Mouse (Mus musculus): ENCODE results near the gene Cux2. TPM values are rescaled to one million over a fixed set of nuclear protein-coding genes. Genes with fewer than 3 reads are reported as not detected.

Cux2 gene
- polyA plus RNA-seq, 1 experiment from 2014 or later: 3.0 TPM

GRCm38 (mm10) chr5:122017778-122018177 lies 32.1 kb downstream of the Cux2 start:
- 37% methylated on average over 9 of the region's 9 CpGs for WGBS
- Histone ChIP-seq H3K4me2 (ENCODE audit: low read depth, low read length) (no peak overlapping the region), H3K4me3 (ENCODE audit: low read depth, low read length) (no peak overlapping the region), H3K36me3 (ENCODE audit: control insufficient read depth, insufficient read depth, low read length) (no peaks in the 10 kb centered on the region), H3K9ac (ENCODE audit: low read depth, low read length) (no peak overlapping the region), H3K9me3 (ENCODE audit: control insufficient read depth, low read length) (peaks cover 8% of the 10 kb centered on the region), H3K4me1 (ENCODE audit: control insufficient read depth, insufficient read depth, low read length) (no peaks in the 10 kb centered on the region), H3K27me3 (replicated peaks; ENCODE audit: control insufficient read depth, insufficient read depth, low read length) (no peaks in the 10 kb centered on the region), H3K27ac (replicated peaks; ENCODE audit: low read depth, low read length) (no peak overlapping the region)
- no peak for ATAC-seq (ENCODE audit: low read depth)
- DNase-seq (ENCODE audit: low spot score): no peak

- H3K27ac ChIP-seq (replicated peaks; ENCODE audit: low read depth, low read length): no peak overlapping the region
Observed at GRCm38 (mm10) chr5:122017269-122017668, 32.6 kb downstream of the Cux2 start.

GRCm38 (mm10) chr5:122016744-122017143 lies 33.2 kb downstream of the Cux2 start:
- H3K27ac ChIP-seq (replicated peaks; ENCODE audit: low read depth, low read length): no peak overlapping the region
- ATAC-seq (ENCODE audit: low read depth) (no peak), DNase-seq (ENCODE audit: low spot score) (no peak)
- no peak overlapping the region for H3K9ac ChIP-seq (ENCODE audit: low read depth, low read length)
- H3K4me1 ChIP-seq (ENCODE audit: control insufficient read depth, insufficient read depth, low read length): no peaks in the 10 kb centered on the region
- H3K27me3 ChIP-seq (replicated peaks; ENCODE audit: control insufficient read depth, insufficient read depth, low read length): no peaks in the 10 kb centered on the region
- no peak overlapping the region for H3K4me2 ChIP-seq (ENCODE audit: low read depth, low read length)
- H3K4me3 ChIP-seq (ENCODE audit: low read depth, low read length): no peak overlapping the region
- H3K9me3 ChIP-seq (ENCODE audit: control insufficient read depth, low read length): no peaks in the 10 kb centered on the region
- whole genome bisulfite sequencing: 80% methylated on average over 6 of the region's 6 CpGs
- no peaks in the 10 kb centered on the region for H3K36me3 ChIP-seq (ENCODE audit: control insufficient read depth, insufficient read depth, low read length)

More at GRCm38 (mm10) chr5:122017269-122017668, 32.6 kb downstream of the Cux2 start:
- Histone ChIP-seq H3K36me3 (ENCODE audit: control insufficient read depth, insufficient read depth, low read length) (no peaks in the 10 kb centered on the region), H3K4me2 (ENCODE audit: low read depth, low read length) (no peak overlapping the region), H3K9me3 (ENCODE audit: control insufficient read depth, low read length) (peaks cover 4% of the 10 kb centered on the region), H3K9ac (ENCODE audit: low read depth, low read length) (no peak overlapping the region), H3K4me1 (ENCODE audit: control insufficient read depth, insufficient read depth, low read length) (no peaks in the 10 kb centered on the region), H3K27me3 (replicated peaks; ENCODE audit: control insufficient read depth, insufficient read depth, low read length) (no peaks in the 10 kb centered on the region), H3K4me3 (ENCODE audit: low read depth, low read length) (no peak overlapping the region)
- DNase-seq (ENCODE audit: low spot score) (no peak), ATAC-seq (ENCODE audit: low read depth) (no peak)
- 46% methylated on average over 13 of the region's 13 CpGs for WGBS

- WGBS: 62% methylated on average over 17 of the region's 17 CpGs
- Histone ChIP-seq H3K27me3 (replicated peaks; ENCODE audit: control insufficient read depth, insufficient read depth, low read length) (no peaks in the 10 kb centered on the region), H3K4me3 (ENCODE audit: low read depth, low read length) (no peak overlapping the region), H3K36me3 (ENCODE audit: control insufficient read depth, insufficient read depth, low read length) (no peaks in the 10 kb centered on the region), H3K9ac (ENCODE audit: low read depth, low read length) (no peak overlapping the region), H3K4me1 (ENCODE audit: control insufficient read depth, insufficient read depth, low read length) (no peaks in the 10 kb centered on the region), H3K9me3 (ENCODE audit: control insufficient read depth, low read length) (no peaks in the 10 kb centered on the region), H3K27ac (replicated peaks; ENCODE audit: low read depth, low read length) (no peak overlapping the region), H3K4me2 (ENCODE audit: low read depth, low read length) (no peak overlapping the region)
- no peak for ATAC-seq (ENCODE audit: low read depth)
- no peak for DNase-seq (ENCODE audit: low spot score)
Observed at GRCm38 (mm10) chr5:122015149-122015548, 34.8 kb downstream of the Cux2 start.

- Histone ChIP-seq H3K9ac (ENCODE audit: low read depth, low read length) (no peak overlapping the region), H3K4me1 (ENCODE audit: control insufficient read depth, insufficient read depth, low read length) (no peaks in the 10 kb centered on the region), H3K9me3 (ENCODE audit: control insufficient read depth, low read length) (no peaks in the 10 kb centered on the region), H3K4me2 (ENCODE audit: low read depth, low read length) (no peak overlapping the region), H3K36me3 (ENCODE audit: control insufficient read depth, insufficient read depth, low read length) (no peaks in the 10 kb centered on the region), H3K27me3 (replicated peaks; ENCODE audit: control insufficient read depth, insufficient read depth, low read length) (no peaks in the 10 kb centered on the region), H3K27ac (replicated peaks; ENCODE audit: low read depth, low read length) (no peak overlapping the region), H3K4me3 (ENCODE audit: low read depth, low read length) (no peak overlapping the region)
- ATAC-seq (ENCODE audit: low read depth) (no peak), DNase-seq (ENCODE audit: low spot score) (no peak)
- 77% methylated on average over 8 of the region's 8 CpGs for WGBS
Observed at GRCm38 (mm10) chr5:122014671-122015070, 35.2 kb downstream of the Cux2 start.

- WGBS: 30% methylated on average over 9 of the region's 9 CpGs
- Histone ChIP-seq H3K36me3 (ENCODE audit: control insufficient read depth, insufficient read depth, low read length) (no peaks in the 10 kb centered on the region), H3K4me2 (ENCODE audit: low read depth, low read length) (no peak overlapping the region), H3K4me1 (ENCODE audit: control insufficient read depth, insufficient read depth, low read length) (no peaks in the 10 kb centered on the region), H3K27me3 (replicated peaks; ENCODE audit: control insufficient read depth, insufficient read depth, low read length) (no peaks in the 10 kb centered on the region), H3K4me3 (ENCODE audit: low read depth, low read length) (no peak overlapping the region), H3K9me3 (ENCODE audit: control insufficient read depth, low read length) (0 out of 2 replicates have a peak, but pooled peaks cover 5% of the 10 kb centered on the region), H3K27ac (replicated peaks; ENCODE audit: low read depth, low read length) (no peak overlapping the region), H3K9ac (ENCODE audit: low read depth, low read length) (no peak overlapping the region)
- DNase-seq (ENCODE audit: low spot score) (no peak), ATAC-seq (ENCODE audit: low read depth) (no peak)
Observed at GRCm38 (mm10) chr5:122011289-122011688, 38.6 kb downstream of the Cux2 start.

GRCm38 (mm10) chr5:122007946-122008441 lies 41.9 kb downstream of the Cux2 start:
- Histone ChIP-seq H3K4me2 (ENCODE audit: low read depth, low read length) (no peak overlapping the region), H3K27me3 (replicated peaks; ENCODE audit: control insufficient read depth, insufficient read depth, low read length) (no peaks in the 10 kb centered on the region), H3K9ac (ENCODE audit: low read depth, low read length) (no peak overlapping the region), H3K4me3 (ENCODE audit: low read depth, low read length) (no peak overlapping the region), H3K9me3 (ENCODE audit: control insufficient read depth, low read length) (0 out of 2 replicates have a peak, but pooled peaks cover 5% of the 10 kb centered on the region), H3K4me1 (ENCODE audit: control insufficient read depth, insufficient read depth, low read length) (no peaks in the 10 kb centered on the region), H3K27ac (replicated peaks; ENCODE audit: low read depth, low read length) (no peak overlapping the region), H3K36me3 (ENCODE audit: control insufficient read depth, insufficient read depth, low read length) (no peaks in the 10 kb centered on the region)
- no peak for DNase-seq (ENCODE audit: low spot score)
- WGBS: 80% methylated on average over 10 of the region's 10 CpGs
- ATAC-seq (ENCODE audit: low read depth): no peak

GRCm38 (mm10) chr5:122003460-122003859 lies 46.4 kb downstream of the Cux2 start:
- WGBS: 52% methylated on average over 6 of the region's 6 CpGs
- H3K4me3 ChIP-seq (ENCODE audit: low read depth, low read length): no peak overlapping the region
- DNase-seq (ENCODE audit: low spot score) (no peak), ATAC-seq (ENCODE audit: low read depth) (no peak)
- H3K4me2 ChIP-seq (ENCODE audit: low read depth, low read length): no peak overlapping the region
- no peaks in the 10 kb centered on the region for H3K4me1 ChIP-seq (ENCODE audit: control insufficient read depth, insufficient read depth, low read length)
- no peak overlapping the region for H3K27ac ChIP-seq (replicated peaks; ENCODE audit: low read depth, low read length)
- no peak overlapping the region for H3K9ac ChIP-seq (ENCODE audit: low read depth, low read length)
- no peaks in the 10 kb centered on the region for H3K27me3 ChIP-seq (replicated peaks; ENCODE audit: control insufficient read depth, insufficient read depth, low read length)
- 0 out of 2 replicates have a peak, but pooled peaks cover 5% of the 10 kb centered on the region for H3K9me3 ChIP-seq (ENCODE audit: control insufficient read depth, low read length)
- no peaks in the 10 kb centered on the region for H3K36me3 ChIP-seq (ENCODE audit: control insufficient read depth, insufficient read depth, low read length)

- Histone ChIP-seq H3K9ac (ENCODE audit: low read depth, low read length) (no peak overlapping the region), H3K9me3 (ENCODE audit: control insufficient read depth, low read length) (0 out of 2 replicates have a peak, but pooled peaks cover 5% of the 10 kb centered on the region), H3K36me3 (ENCODE audit: control insufficient read depth, insufficient read depth, low read length) (no peaks in the 10 kb centered on the region), H3K4me2 (ENCODE audit: low read depth, low read length) (no peak overlapping the region), H3K27me3 (replicated peaks; ENCODE audit: control insufficient read depth, insufficient read depth, low read length) (no peaks in the 10 kb centered on the region), H3K27ac (replicated peaks; ENCODE audit: low read depth, low read length) (no peak overlapping the region), H3K4me1 (ENCODE audit: control insufficient read depth, insufficient read depth, low read length) (no peaks in the 10 kb centered on the region), H3K4me3 (ENCODE audit: low read depth, low read length) (no peak overlapping the region)
- no peak for ATAC-seq (ENCODE audit: low read depth)
- DNase-seq (ENCODE audit: low spot score): no peak
- 65% methylated on average over 18 of the region's 18 CpGs for WGBS
Observed at GRCm38 (mm10) chr5:122002148-122002547, 47.8 kb downstream of the Cux2 start.
